Mouse (Mus musculus): Measurements from ENCODE around the gene Olfr403. TPM values are rescaled to one million over a fixed set of nuclear protein-coding genes. Genes with fewer than 3 reads are reported as not detected.
"Not testable (repeated sequence)": the region's sequence is repeated elsewhere in the genome, so short reads cannot be mapped to it uniquely, and the experiment has no call there.

The Olfr403 gene
- not detected in 2 replicates for polyA plus RNA-seq (2014; fragmentation: Nextera tagmentation; extraction: Ambion mirVana)

GRCm38 (mm10) chr11:74185949-74186348 is at the start of gene Olfr403:
Olfr403 (plus strand) TSS chr11:74186249.
- H3K4me3 ChIP-seq (ENCODE audit: low read depth, low read length): no peak within 1 kb of the TSS
- H3K36me3 ChIP-seq (ENCODE audit: control insufficient read depth, insufficient read depth, low read length): no peaks in the 10 kb centered on the region
- no peak for DNase-seq (ENCODE audit: low spot score)
- no peak within 1 kb of the TSS for H3K9ac ChIP-seq (ENCODE audit: low read depth, low read length)
- no peaks in the 10 kb centered on the region for H3K4me1 ChIP-seq (ENCODE audit: control insufficient read depth, insufficient read depth, low read length)
- no peak for ATAC-seq (ENCODE audit: low read depth)
- peaks cover 4% of the 10 kb centered on the region; the same call in 1 of the 2 replicates for H3K9me3 ChIP-seq (ENCODE audit: control insufficient read depth, low read length)
- no peaks in the 10 kb centered on the region for H3K27me3 ChIP-seq (replicated peaks; ENCODE audit: control insufficient read depth, insufficient read depth, low read length)
- H3K4me2 ChIP-seq (ENCODE audit: low read depth, low read length): no peak within 1 kb of the TSS
- no peak within 1 kb of the TSS for H3K27ac ChIP-seq (replicated peaks; ENCODE audit: low read depth, low read length)

DNA sequence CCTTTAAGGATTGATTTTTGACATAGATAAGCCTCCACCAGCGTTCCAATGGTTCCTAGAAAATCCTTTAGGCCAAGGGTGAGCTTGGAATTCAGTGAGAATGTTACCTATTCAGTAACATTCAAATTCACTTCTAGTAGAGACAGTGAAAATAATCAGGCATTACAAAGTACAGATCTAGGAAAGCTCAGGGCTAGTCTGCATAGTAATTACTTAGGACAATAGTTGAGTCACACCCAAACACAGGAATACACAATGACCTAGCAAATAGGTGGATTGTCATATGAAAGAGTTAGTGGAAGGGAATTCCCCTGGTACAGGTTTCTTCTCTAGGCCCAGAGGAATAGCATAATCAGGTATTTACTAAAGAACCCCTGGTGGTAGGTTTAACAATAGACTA is 46.0 kb upstream of the Olfr403 start:
- not testable (repeated sequence) for H3K27ac ChIP-seq (replicated peaks; ENCODE audit: low read depth, low read length); H3K4me2 ChIP-seq (ENCODE audit: low read depth, low read length); ATAC-seq (ENCODE audit: low read depth); H3K27me3 ChIP-seq (replicated peaks; ENCODE audit: control insufficient read depth, insufficient read depth, low read length); H3K9ac ChIP-seq (ENCODE audit: low read depth, low read length); H3K4me1 ChIP-seq (ENCODE audit: control insufficient read depth, insufficient read depth, low read length); H3K36me3 ChIP-seq (ENCODE audit: control insufficient read depth, insufficient read depth, low read length); DNase-seq (ENCODE audit: low spot score); H3K4me3 ChIP-seq (ENCODE audit: low read depth, low read length)
- H3K9me3 ChIP-seq (ENCODE audit: control insufficient read depth, low read length): peaks cover 33% of the 10 kb centered on the region
- WGBS: 37% methylated on average over 1 of the region's 1 CpGs

DNA sequence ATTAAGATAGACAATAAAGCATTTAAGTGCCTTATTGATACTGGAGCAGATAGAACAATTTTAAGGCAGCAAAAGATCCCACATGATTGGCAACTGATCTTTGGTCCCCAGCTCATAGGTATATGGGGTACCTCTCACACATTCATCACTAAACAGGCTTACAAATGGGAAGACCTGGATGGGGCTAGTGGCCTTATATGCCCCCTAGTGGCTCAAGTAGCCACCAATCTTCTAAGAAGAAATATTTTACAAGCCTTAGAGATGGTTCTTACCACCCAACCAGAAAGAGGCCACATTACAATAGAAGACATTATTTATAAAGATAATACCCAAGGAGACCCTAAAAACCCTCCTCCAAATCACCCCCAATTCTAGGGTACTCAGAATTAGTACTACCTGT is 40.2 kb upstream of the Olfr403 start:
- Histone ChIP-seq H3K36me3 (ENCODE audit: control insufficient read depth, insufficient read depth, low read length) (no peaks in the 10 kb centered on the region), H3K4me1 (ENCODE audit: control insufficient read depth, insufficient read depth, low read length) (no peaks in the 10 kb centered on the region)

GRCm38 (mm10) chr11:74153229-74153628 is 32.8 kb upstream of the Olfr403 start, which contains the start of gene Olfr402:
Olfr402 (plus strand) TSS chr11:74153529.
- Histone ChIP-seq H3K4me1 (ENCODE audit: control insufficient read depth, insufficient read depth, low read length) (no peaks in the 10 kb centered on the region), H3K9ac (ENCODE audit: low read depth, low read length) (no peak within 1 kb of the TSS), H3K9me3 (ENCODE audit: control insufficient read depth, low read length) (0 out of 2 replicates have a peak, but pooled peaks cover 11% of the 10 kb centered on the region), H3K4me2 (ENCODE audit: low read depth, low read length) (no peak within 1 kb of the TSS), H3K27me3 (replicated peaks; ENCODE audit: control insufficient read depth, insufficient read depth, low read length) (no peaks in the 10 kb centered on the region), H3K27ac (replicated peaks; ENCODE audit: low read depth, low read length) (no peak within 1 kb of the TSS), H3K4me3 (ENCODE audit: low read depth, low read length) (no peak within 1 kb of the TSS), H3K36me3 (ENCODE audit: control insufficient read depth, insufficient read depth, low read length) (no peaks in the 10 kb centered on the region)
- WGBS: 53% methylated on average over 3 of the region's 3 CpGs
- DNase-seq (ENCODE audit: low spot score) (no peak), ATAC-seq (ENCODE audit: low read depth) (no peak)

More for the DNA sequence above, 40.2 kb upstream of the Olfr403 start:
- Histone ChIP-seq H3K9ac (ENCODE audit: low read depth, low read length) (no peak overlapping the region), H3K4me3 (ENCODE audit: low read depth, low read length) (no peak overlapping the region), H3K4me2 (ENCODE audit: low read depth, low read length) (no peak overlapping the region), H3K27ac (replicated peaks; ENCODE audit: low read depth, low read length) (no peak overlapping the region), H3K9me3 (ENCODE audit: control insufficient read depth, low read length) (peaks cover 27% of the 10 kb centered on the region; the same call in 1 of the 2 replicates), H3K27me3 (replicated peaks; ENCODE audit: control insufficient read depth, insufficient read depth, low read length) (no peaks in the 10 kb centered on the region)
- ATAC-seq (ENCODE audit: low read depth): no peak
- no peak for DNase-seq (ENCODE audit: low spot score)

GRCm38 (mm10) chr11:74168771-74169170 is 17.3 kb upstream of the Olfr403 start:
- H3K9ac ChIP-seq (ENCODE audit: low read depth, low read length): no peak overlapping the region
- H3K9me3 ChIP-seq (ENCODE audit: control insufficient read depth, low read length): no peaks in the 10 kb centered on the region
- H3K4me1 ChIP-seq (ENCODE audit: control insufficient read depth, insufficient read depth, low read length): no peaks in the 10 kb centered on the region
- H3K4me3 ChIP-seq (ENCODE audit: low read depth, low read length): no peak overlapping the region
- no peak overlapping the region for H3K27ac ChIP-seq (replicated peaks; ENCODE audit: low read depth, low read length)
- H3K36me3 ChIP-seq (ENCODE audit: control insufficient read depth, insufficient read depth, low read length): no peaks in the 10 kb centered on the region
- no peaks in the 10 kb centered on the region for H3K27me3 ChIP-seq (replicated peaks; ENCODE audit: control insufficient read depth, insufficient read depth, low read length)
- DNase-seq (ENCODE audit: low spot score) (no peak), ATAC-seq (ENCODE audit: low read depth) (no peak)
- no peak overlapping the region for H3K4me2 ChIP-seq (ENCODE audit: low read depth, low read length)

DNA sequence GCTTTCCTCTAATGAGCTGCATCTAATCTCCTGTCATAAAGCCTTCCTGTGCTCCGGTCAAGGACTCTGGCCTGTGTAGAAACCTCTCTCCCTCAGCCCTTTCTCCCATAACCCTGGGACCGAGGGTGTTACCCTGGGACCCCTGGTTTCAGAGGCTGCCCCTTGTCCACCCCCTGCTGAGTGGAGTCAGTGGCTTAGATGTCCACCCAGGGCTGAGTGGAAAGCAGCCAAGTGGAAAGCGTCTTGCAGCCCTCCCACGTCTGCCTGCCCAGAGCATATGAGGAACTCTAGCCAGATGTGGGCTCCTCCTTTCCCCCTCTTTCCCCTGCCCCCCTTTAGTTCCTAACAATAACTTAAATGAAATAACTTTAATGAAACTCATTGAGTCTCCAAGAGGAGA is 2.9 kb upstream of the Olfr403 start:
- no peaks in the 10 kb centered on the region for H3K27me3 ChIP-seq (replicated peaks; ENCODE audit: control insufficient read depth, insufficient read depth, low read length)
- WGBS: 88% methylated on average over 4 of the region's 4 CpGs
- no peak overlapping the region for H3K4me3 ChIP-seq (ENCODE audit: low read depth, low read length)
- no peak overlapping the region for H3K4me2 ChIP-seq (ENCODE audit: low read depth, low read length)
- no peaks in the 10 kb centered on the region for H3K36me3 ChIP-seq (ENCODE audit: control insufficient read depth, insufficient read depth, low read length)
- 0 out of 2 replicates have a peak, but pooled peaks cover 7% of the 10 kb centered on the region for H3K9me3 ChIP-seq (ENCODE audit: control insufficient read depth, low read length)
- no peak overlapping the region for H3K27ac ChIP-seq (replicated peaks; ENCODE audit: low read depth, low read length)
- no peak overlapping the region for H3K9ac ChIP-seq (ENCODE audit: low read depth, low read length)
- no peaks in the 10 kb centered on the region for H3K4me1 ChIP-seq (ENCODE audit: control insufficient read depth, insufficient read depth, low read length)
- no peak for DNase-seq (ENCODE audit: low spot score)
- ATAC-seq (ENCODE audit: low read depth): no peak

GRCm38 (mm10) chr11:74183745-74184144 is 2.3 kb upstream of the Olfr403 start:
- H3K4me3 ChIP-seq (ENCODE audit: low read depth, low read length): no peak overlapping the region
- WGBS: 75% methylated on average over 4 of the region's 4 CpGs
- no peak overlapping the region for H3K9ac ChIP-seq (ENCODE audit: low read depth, low read length)
- peaks cover 7% of the 10 kb centered on the region; the same call in 1 of the 2 replicates for H3K9me3 ChIP-seq (ENCODE audit: control insufficient read depth, low read length)
- no peak overlapping the region for H3K4me2 ChIP-seq (ENCODE audit: low read depth, low read length)
- no peak overlapping the region for H3K27ac ChIP-seq (replicated peaks; ENCODE audit: low read depth, low read length)
- H3K27me3 ChIP-seq (replicated peaks; ENCODE audit: control insufficient read depth, insufficient read depth, low read length): no peaks in the 10 kb centered on the region
- DNase-seq (ENCODE audit: low spot score) (no peak), ATAC-seq (ENCODE audit: low read depth) (no peak)
- no peaks in the 10 kb centered on the region for H3K36me3 ChIP-seq (ENCODE audit: control insufficient read depth, insufficient read depth, low read length)
- H3K4me1 ChIP-seq (ENCODE audit: control insufficient read depth, insufficient read depth, low read length): no peaks in the 10 kb centered on the region

GRCm38 (mm10) chr11:74211279-74211678 is 25.2 kb downstream of the Olfr403 start, which contains the start of gene Olfr43:
Olfr43 (minus strand) TSS chr11:74211379.
- no peak within 1 kb of the TSS for H3K9ac ChIP-seq (ENCODE audit: low read depth, low read length)
- H3K27ac ChIP-seq (replicated peaks; ENCODE audit: low read depth, low read length): no peak within 1 kb of the TSS
- 50% methylated on average over 1 of the region's 1 CpGs for WGBS
- no peaks in the 10 kb centered on the region for H3K4me1 ChIP-seq (ENCODE audit: control insufficient read depth, insufficient read depth, low read length)
- no peak for DNase-seq (ENCODE audit: low spot score)
- ATAC-seq (ENCODE audit: low read depth): no peak
- H3K9me3 ChIP-seq (ENCODE audit: control insufficient read depth, low read length): no peaks in the 10 kb centered on the region
- H3K27me3 ChIP-seq (replicated peaks; ENCODE audit: control insufficient read depth, insufficient read depth, low read length): no peaks in the 10 kb centered on the region
- no peak within 1 kb of the TSS for H3K4me2 ChIP-seq (ENCODE audit: low read depth, low read length)
- no peak within 1 kb of the TSS for H3K4me3 ChIP-seq (ENCODE audit: low read depth, low read length)
- no peaks in the 10 kb centered on the region for H3K36me3 ChIP-seq (ENCODE audit: control insufficient read depth, insufficient read depth, low read length)

DNA sequence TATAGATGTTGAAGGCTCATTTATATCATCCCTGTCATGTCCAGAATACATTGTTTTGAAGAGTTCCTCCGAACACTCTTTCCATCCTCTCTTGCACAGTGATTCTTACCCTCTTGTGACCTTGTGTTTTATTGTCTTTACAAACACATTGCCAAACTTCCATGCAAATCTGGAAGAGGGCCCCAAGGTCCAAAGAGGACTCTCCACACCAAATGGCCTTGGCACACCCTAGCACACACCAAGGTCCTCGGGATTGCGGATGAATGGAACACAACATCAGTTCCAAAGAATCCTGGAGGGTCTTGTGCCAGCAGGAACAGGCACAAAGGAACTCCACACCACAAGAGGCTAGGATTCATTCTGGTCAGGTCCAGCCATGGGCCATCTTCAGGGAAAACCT is 55.2 kb downstream of the Olfr403 start:
- DNase-seq (ENCODE audit: low spot score) (no peak), ATAC-seq (ENCODE audit: low read depth) (no peak)
- Histone ChIP-seq H3K36me3 (ENCODE audit: control insufficient read depth, insufficient read depth, low read length) (no peaks in the 10 kb centered on the region), H3K27ac (replicated peaks; ENCODE audit: low read depth, low read length) (no peak overlapping the region), H3K4me3 (ENCODE audit: low read depth, low read length) (no peak overlapping the region), H3K4me1 (ENCODE audit: control insufficient read depth, insufficient read depth, low read length) (no peaks in the 10 kb centered on the region), H3K9me3 (ENCODE audit: control insufficient read depth, low read length) (no peaks in the 10 kb centered on the region), H3K4me2 (ENCODE audit: low read depth, low read length) (no peak overlapping the region), H3K27me3 (replicated peaks; ENCODE audit: control insufficient read depth, insufficient read depth, low read length) (no peaks in the 10 kb centered on the region), H3K9ac (ENCODE audit: low read depth, low read length) (no peak overlapping the region)
- 83% methylated on average over 3 of the region's 3 CpGs for WGBS
